Mouse (Mus musculus) heart, postnatal 0 days (tissue): ENCODE results near the gene Acsl5. TPM values are rescaled to one million over a fixed set of nuclear protein-coding genes. Genes with fewer than 3 reads are reported as not detected.

ENCODE experiments used
- ATAC-seq: fragments of 200-750 bp; cut with Nextera tagmentation; 2 replicates; pipeline ENCODE4 v1.8.0; 2017; ENCODE audit warnings: low read depth, moderate number of reproducible peaks, moderate library complexity; ENCODE audit not compliant: insufficient read depth
- DNase-seq: peaks from one replicate; pipeline ENCODE4 v3.0.0-alpha.2; 2016; ENCODE audit warnings: low spot score
- H3K27ac ChIP-seq: fragments of 300-500 bp; sonication (generic); 2 replicates; pipeline ENCODE4 v1.5.1; 2014; ENCODE audit warnings: low read depth, mild to moderate bottlenecking
- H3K27me3 ChIP-seq: fragments of 300-500 bp; sonication (generic); 2 replicates; pipeline ENCODE4 v1.6.1; 2014; ENCODE audit warnings: low read length, mixed read lengths; ENCODE audit not compliant: control insufficient read depth, insufficient read depth
- H3K36me3 ChIP-seq: fragments of 300-500 bp; sonication (generic); replicated peaks from 2 replicates; pipeline ENCODE4 v1.6.1; 2014; ENCODE audit warnings: low read length, mixed read lengths; ENCODE audit not compliant: control insufficient read depth, insufficient read depth
- H3K4me1 ChIP-seq: fragments of 300-500 bp; sonication (generic); 2 replicates; pipeline ENCODE4 v1.6.1; 2014; ENCODE audit warnings: antibody characterized with exemption; ENCODE audit not compliant: control insufficient read depth, insufficient read depth
- H3K4me2 ChIP-seq: fragments of 300-500 bp; sonication (generic); 2 replicates; pipeline ENCODE4 v1.6.1; 2014; ENCODE audit warnings: low read depth, mild to moderate bottlenecking, low read length, moderate library complexity
- H3K4me3 ChIP-seq: fragments of 300-500 bp; sonication (generic); 2 replicates; pipeline ENCODE4 v1.5.1; 2014; ENCODE audit warnings: low read depth, low read length
- H3K9ac ChIP-seq: fragments of 300-500 bp; sonication (generic); replicated peaks from 2 replicates; pipeline ENCODE4 v1.6.1; 2014; ENCODE audit warnings: low read depth, low read length, mixed read lengths
- H3K9me3 ChIP-seq: fragments of 300-500 bp; sonication (generic); replicated peaks from 2 replicates; pipeline ENCODE4 v1.6.1; 2016; ENCODE audit warnings: low read length; ENCODE audit not compliant: control insufficient read depth
- CTCF ChIP-seq: IDR thresholded peaks from 2 replicates; pipeline ENCODE4 v1.5.1; 2016; ENCODE audit warnings: antibody characterized with exemption, control low read depth, low read depth
- EP300 ChIP-seq: IDR thresholded peaks from 2 replicates; pipeline ENCODE4 v1.6.1; 2016; ENCODE audit warnings: antibody characterized with exemption, low read depth
- WGBS: fragments of 180-500 bp; shearing (Covaris S2); extraction: QIAGEN DNeasy Blood & Tissue Kit; methylation state at CpG from one replicate; pipeline ENCODE4 v1.1.7; 2014; 5-methylcytosine and 5-hydroxymethylcytosine counted together
- polyA plus RNA-seq: library from polyadenylated mRNA; unstranded; fragments of >200 nt; fragmentation: Nextera tagmentation; extraction: Ambion mirVana; gene quantifications from 2 replicates; pipeline ENCODE4 v1.2.1, GENCODE M21; 2015
- total RNA-seq: library from RNA; depleted of rRNA; stranded (reverse); fragments of >200 nt; gene quantifications from 2 replicates; pipeline ENCODE4 v1.2.3, GENCODE M21; 2014; ENCODE audit warnings: low replicate concordance

Acsl5 gene
- total and polyA plus RNA-seq, 2 experiments from 2014 or later, result 15.8 to 28.1 TPM

DNA sequence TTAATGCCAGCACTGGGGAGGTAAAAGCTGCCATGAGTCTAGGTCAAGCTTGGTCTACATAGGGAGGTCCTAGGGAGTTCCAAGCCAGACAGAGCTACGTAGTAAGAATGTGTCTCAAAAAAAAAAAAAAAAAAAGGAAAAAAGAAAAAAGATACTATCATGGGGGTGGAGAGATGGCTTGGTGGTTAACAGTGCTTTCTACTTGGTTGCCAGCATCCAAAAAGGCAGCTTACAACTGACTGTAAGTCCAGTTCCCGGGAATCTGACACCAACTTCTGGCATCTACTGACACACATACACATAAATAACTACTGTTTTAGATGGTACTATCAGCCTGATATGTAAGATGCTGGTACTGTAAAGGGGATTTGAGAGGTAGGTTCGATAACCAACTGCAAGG is 42.7 kb upstream of the Acsl5 start:
- Histone ChIP-seq H3K4me2 (no peak overlapping the region), H3K27ac (no peak overlapping the region), H3K9me3 (no peaks in the 10 kb centered on the region), H3K9ac (no peak overlapping the region), H3K36me3 (no peaks in the 10 kb centered on the region), H3K4me3 (no peak overlapping the region), H3K4me1 (no peaks in the 10 kb centered on the region), H3K27me3 (0 out of 2 replicates have a peak, but pooled peaks cover 4% of the 10 kb centered on the region)
- no peak for ATAC-seq
- no peak for TF ChIP-seq CTCF
- TF ChIP-seq EP300, result no peak
- 64% methylated on average over 3 of the region's 3 CpGs for WGBS
- no peak for DNase-seq

DNA sequence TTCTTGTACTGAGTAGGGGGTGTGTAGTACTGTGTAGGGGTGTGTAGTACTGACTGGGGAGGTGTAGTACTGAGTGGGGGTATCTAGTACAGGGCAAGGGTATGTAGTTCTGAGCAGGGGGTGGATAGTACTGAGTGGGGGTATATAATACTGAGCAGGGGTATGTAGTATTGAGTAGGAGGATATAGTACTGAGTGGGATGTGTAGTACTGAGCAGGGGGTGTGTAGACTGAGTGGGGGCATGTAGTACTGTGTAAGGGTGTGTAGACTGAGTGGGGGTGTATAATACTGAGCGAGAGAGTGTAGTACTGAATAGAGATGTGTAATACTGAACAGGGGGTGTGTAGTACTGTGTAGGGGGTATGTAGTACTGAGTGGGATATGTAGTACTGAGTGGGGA is 40.0 kb upstream of the Acsl5 start:
- 72% methylated on average over 1 of the region's 1 CpGs for WGBS
- ATAC-seq (no peak), DNase-seq (no peak)
- H3K36me3 ChIP-seq, result no peaks in the 10 kb centered on the region
- H3K27me3 ChIP-seq, result 0 out of 2 replicates have a peak, but pooled peaks cover 4% of the 10 kb centered on the region
- no peak overlapping the region for H3K4me2 ChIP-seq
- no peak overlapping the region for H3K27ac ChIP-seq
- no peak overlapping the region for H3K9ac ChIP-seq
- TF ChIP-seq CTCF (no peak), EP300 (no peak)
- no peak overlapping the region for H3K4me3 ChIP-seq
- no peaks in the 10 kb centered on the region for H3K9me3 ChIP-seq
- no peaks in the 10 kb centered on the region for H3K4me1 ChIP-seq

DNA sequence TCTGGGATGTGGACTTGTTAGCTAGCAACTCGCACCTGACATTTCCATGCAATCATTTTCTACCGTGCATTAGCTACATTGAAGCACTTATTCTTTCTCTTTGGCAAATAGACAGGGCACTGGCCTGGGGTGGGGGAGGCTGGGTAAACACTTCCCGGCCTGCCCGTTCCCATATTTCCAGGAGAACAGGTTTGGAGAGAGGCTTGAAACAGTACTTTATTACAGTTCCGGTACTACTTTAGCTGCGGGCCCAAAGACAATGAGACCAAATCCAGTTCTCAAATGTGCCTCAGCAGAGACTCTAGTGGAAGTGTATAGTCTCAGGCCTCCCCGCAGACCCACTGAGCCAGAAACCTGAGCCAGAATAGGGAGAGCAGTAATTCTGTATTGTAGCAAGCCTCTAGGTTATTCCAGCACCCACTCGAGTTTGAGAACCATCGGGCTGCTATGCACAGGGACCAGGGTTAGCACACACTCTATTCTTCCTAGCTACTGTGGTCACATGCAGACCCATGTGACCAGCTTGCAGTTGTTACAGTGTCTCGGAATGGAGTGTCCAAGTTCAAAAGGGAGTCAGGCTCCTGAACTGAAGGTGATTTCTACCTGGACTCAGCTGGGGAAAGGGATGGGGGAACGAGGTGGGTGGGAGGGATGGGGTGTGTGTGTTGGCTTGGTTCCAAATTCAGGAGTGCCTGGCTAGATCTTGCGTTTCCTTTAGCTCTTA is 38.0 kb upstream of the Acsl5 start:
- no peak overlapping the region for H3K9ac ChIP-seq
- no peaks in the 10 kb centered on the region for H3K27me3 ChIP-seq
- TF ChIP-seq EP300 (no peak), CTCF (no peak)
- H3K4me3 ChIP-seq, result no peak overlapping the region
- H3K9me3 ChIP-seq, result no peaks in the 10 kb centered on the region
- 67% methylated on average over 12 of the region's 12 CpGs for WGBS
- DNase-seq (no peak), ATAC-seq (no peak)
- H3K4me1 ChIP-seq, result no peaks in the 10 kb centered on the region
- no peaks in the 10 kb centered on the region for H3K36me3 ChIP-seq
- H3K4me2 ChIP-seq, result no peak overlapping the region
- H3K27ac ChIP-seq, result no peak overlapping the region

DNA sequence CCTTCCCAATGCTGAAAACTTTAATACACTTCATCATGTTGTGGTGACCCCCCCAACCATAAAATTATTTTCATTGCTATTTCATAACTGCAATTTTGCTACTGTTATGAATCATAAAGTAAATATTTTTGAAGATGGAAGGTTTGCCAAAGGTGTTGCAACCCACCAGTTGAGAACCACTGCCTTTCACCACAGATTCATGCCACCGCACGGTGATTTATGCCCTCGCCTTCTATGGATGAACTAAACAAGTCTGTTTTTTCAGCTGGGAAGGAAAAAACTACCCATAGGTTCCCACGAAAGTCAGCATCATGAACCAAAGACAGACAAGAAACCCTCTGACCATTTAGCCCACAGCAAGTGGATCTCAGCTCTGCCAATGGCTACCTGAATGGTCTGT is 34.9 kb upstream of the Acsl5 start:
- H3K4me2 ChIP-seq, result no peak overlapping the region
- DNase-seq (no peak), ATAC-seq (no peak)
- H3K36me3 ChIP-seq, result no peaks in the 10 kb centered on the region
- 85% methylated on average over 4 of the region's 4 CpGs for WGBS
- H3K9ac ChIP-seq, result no peak overlapping the region
- H3K27ac ChIP-seq, result no peak overlapping the region
- no peaks in the 10 kb centered on the region for H3K9me3 ChIP-seq
- H3K4me3 ChIP-seq, result no peak overlapping the region
- no peak for TF ChIP-seq EP300
- no peak for TF ChIP-seq CTCF
- no peaks in the 10 kb centered on the region for H3K4me1 ChIP-seq
- H3K27me3 ChIP-seq, result no peaks in the 10 kb centered on the region

DNA sequence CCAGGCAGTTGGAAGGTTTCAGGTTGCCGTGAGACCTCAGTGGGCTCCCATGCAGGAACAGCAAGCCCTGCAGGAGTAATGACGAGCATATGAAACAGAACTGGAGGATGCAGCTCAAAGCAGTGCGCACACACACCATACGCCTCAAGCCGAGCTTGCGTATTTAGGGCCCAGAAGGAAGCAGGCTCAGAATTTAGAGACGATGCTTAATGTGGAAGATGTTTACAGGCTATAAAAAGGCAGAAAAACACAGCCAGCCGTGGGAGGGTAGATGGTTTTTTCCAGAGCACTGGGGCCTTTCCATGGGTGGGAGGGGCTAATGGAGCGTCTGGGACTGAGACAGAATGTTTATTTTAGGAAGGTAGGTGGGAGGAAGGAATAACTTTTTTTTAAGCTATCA is 34.4 kb upstream of the Acsl5 start:
- Histone ChIP-seq H3K4me1 (no peaks in the 10 kb centered on the region), H3K27me3 (no peaks in the 10 kb centered on the region), H3K27ac (no peak overlapping the region), H3K36me3 (no peaks in the 10 kb centered on the region), H3K9me3 (no peaks in the 10 kb centered on the region), H3K4me2 (no peak overlapping the region), H3K4me3 (no peak overlapping the region), H3K9ac (no peak overlapping the region)
- WGBS, result 61% methylated on average over 9 of the region's 9 CpGs
- TF ChIP-seq EP300 (no peak), CTCF (no peak)
- DNase-seq (no peak), ATAC-seq (no peak)
